Mouse (Mus musculus): ENCODE measurements around the gene Tcp11l2. TPM values are rescaled to one million over a fixed set of nuclear protein-coding genes. Genes with fewer than 3 reads are reported as not detected.

Tcp11l2 gene
- polyA plus RNA-seq, 1 experiment: 32.3 TPM

GRCm38 (mm10) chr10:84532911-84533882, 43.2 kb upstream of the Tcp11l2 start:
- WGBS: 5% methylated on average over 72 of the region's 72 CpGs
- peak; percentile 54 for DNase-seq
- H3K4me3 ChIP-seq (ENCODE audit: insufficient read depth, low read depth, low read length): peak overlapping the region; percentile 63
- H3K36me3 ChIP-seq (ENCODE audit: control insufficient read depth, insufficient read depth, low read length): no peaks in the 10 kb centered on the region
- H3K4me1 ChIP-seq (ENCODE audit: control insufficient read depth, insufficient read depth, low read length): no peaks in the 10 kb centered on the region; the same call in 1 of the 2 replicates
- no peaks in the 10 kb centered on the region for H3K27me3 ChIP-seq (replicated peaks; ENCODE audit: control insufficient read depth, insufficient read depth, low read length)
- TF ChIP-seq POLR2A (IDR thresholded peaks at IDR 0.05; ENCODE audit: low read depth, low read length) (no peak), CTCF (conservative IDR thresholded peaks at IDR 0.05; ENCODE audit: insufficient read depth, insufficient read length, low read depth, low read length) (no peak)
- H3K27ac ChIP-seq (ENCODE audit: insufficient read depth, low read depth, low read length): no peak overlapping the region

GRCm38 (mm10) chr10:84533912-84534671, 42.3 kb upstream of the Tcp11l2 start, which contains the start of gene Ckap4:
Gene Ckap4, minus strand, starts transcription at chr10:84534062.
- Histone ChIP-seq H3K4me1 (ENCODE audit: control insufficient read depth, insufficient read depth, low read length) (no peaks in the 10 kb centered on the region; the same call in 1 of the 2 replicates), H3K36me3 (ENCODE audit: control insufficient read depth, insufficient read depth, low read length) (no peaks in the 10 kb centered on the region), H3K27ac (ENCODE audit: insufficient read depth, low read depth, low read length) (peak within 1 kb of the TSS; percentile 58), H3K4me3 (ENCODE audit: insufficient read depth, low read depth, low read length) (peak within 1 kb of the TSS; percentile 63), H3K27me3 (replicated peaks; ENCODE audit: control insufficient read depth, insufficient read depth, low read length) (no peaks in the 10 kb centered on the region)
- 5% methylated on average over 49 of the region's 64 CpGs for WGBS
- peak; percentile 74 for DNase-seq
- TF ChIP-seq CTCF (conservative IDR thresholded peaks at IDR 0.05; ENCODE audit: insufficient read depth, insufficient read length, low read depth, low read length) (no peak), POLR2A (IDR thresholded peaks at IDR 0.05; ENCODE audit: low read depth, low read length) (no peak)

- no peaks in the 10 kb centered on the region; the same call in 1 of the 2 replicates for H3K4me1 ChIP-seq (ENCODE audit: control insufficient read depth, insufficient read depth, low read length)
- H3K4me3 ChIP-seq (ENCODE audit: insufficient read depth, low read depth, low read length): no peak overlapping the region
- H3K36me3 ChIP-seq (ENCODE audit: control insufficient read depth, insufficient read depth, low read length): no peaks in the 10 kb centered on the region
- 64% methylated on average over 5 of the region's 5 CpGs for WGBS
- no peak overlapping the region for H3K27ac ChIP-seq (ENCODE audit: insufficient read depth, low read depth, low read length)
- TF ChIP-seq POLR2A (IDR thresholded peaks at IDR 0.05; ENCODE audit: low read depth, low read length) (no peak), CTCF (conservative IDR thresholded peaks at IDR 0.05; ENCODE audit: insufficient read depth, insufficient read length, low read depth, low read length) (no peak)
- no peak for DNase-seq
- no peaks in the 10 kb centered on the region for H3K27me3 ChIP-seq (replicated peaks; ENCODE audit: control insufficient read depth, insufficient read depth, low read length)
These were observed 41.0 kb upstream of the Tcp11l2 start for GRCm38 (mm10) chr10:84535458-84535857.

- no peaks in the 10 kb centered on the region for H3K36me3 ChIP-seq (ENCODE audit: control insufficient read depth, insufficient read depth, low read length)
- 19% methylated on average over 4 of the region's 4 CpGs for WGBS
- H3K27ac ChIP-seq (ENCODE audit: insufficient read depth, low read depth, low read length): no peak overlapping the region
- DNase-seq: peak; percentile 60
- no peak overlapping the region for H3K4me3 ChIP-seq (ENCODE audit: insufficient read depth, low read depth, low read length)
- no peaks in the 10 kb centered on the region; the same call in 1 of the 2 replicates for H3K4me1 ChIP-seq (ENCODE audit: control insufficient read depth, insufficient read depth, low read length)
- TF ChIP-seq CTCF (conservative IDR thresholded peaks at IDR 0.05; ENCODE audit: insufficient read depth, insufficient read length, low read depth, low read length) (no peak), POLR2A (IDR thresholded peaks at IDR 0.05; ENCODE audit: low read depth, low read length) (no peak)
- H3K27me3 ChIP-seq (replicated peaks; ENCODE audit: control insufficient read depth, insufficient read depth, low read length): no peaks in the 10 kb centered on the region
These were observed 40.6 kb upstream of the Tcp11l2 start for GRCm38 (mm10) chr10:84535859-84536258.

- Histone ChIP-seq H3K4me3 (ENCODE audit: insufficient read depth, low read depth, low read length) (no peak overlapping the region), H3K4me1 (ENCODE audit: control insufficient read depth, insufficient read depth, low read length) (no peaks in the 10 kb centered on the region; the same call in 1 of the 2 replicates), H3K36me3 (ENCODE audit: control insufficient read depth, insufficient read depth, low read length) (no peaks in the 10 kb centered on the region), H3K27ac (ENCODE audit: insufficient read depth, low read depth, low read length) (no peak overlapping the region), H3K27me3 (replicated peaks; ENCODE audit: control insufficient read depth, insufficient read depth, low read length) (no peaks in the 10 kb centered on the region)
- 95% methylated on average over 6 of the region's 6 CpGs for WGBS
- TF ChIP-seq CTCF (conservative IDR thresholded peaks at IDR 0.05; ENCODE audit: insufficient read depth, insufficient read length, low read depth, low read length) (no peak), POLR2A (IDR thresholded peaks at IDR 0.05; ENCODE audit: low read depth, low read length) (no peak)
- DNase-seq: no peak
These were observed 36.8 kb upstream of the Tcp11l2 start for GRCm38 (mm10) chr10:84539651-84540050.

GRCm38 (mm10) chr10:84542802-84543658, 33.4 kb upstream of the Tcp11l2 start:
- DNase-seq: no peak
- H3K4me1 ChIP-seq (ENCODE audit: control insufficient read depth, insufficient read depth, low read length): no peaks in the 10 kb centered on the region
- H3K36me3 ChIP-seq (ENCODE audit: control insufficient read depth, insufficient read depth, low read length): no peaks in the 10 kb centered on the region
- H3K27me3 ChIP-seq (replicated peaks; ENCODE audit: control insufficient read depth, insufficient read depth, low read length): no peaks in the 10 kb centered on the region
- no peak overlapping the region for H3K27ac ChIP-seq (ENCODE audit: insufficient read depth, low read depth, low read length)
- H3K4me3 ChIP-seq (ENCODE audit: insufficient read depth, low read depth, low read length): no peak overlapping the region
- TF ChIP-seq POLR2A (IDR thresholded peaks at IDR 0.05; ENCODE audit: low read depth, low read length) (no peak), CTCF (conservative IDR thresholded peaks at IDR 0.05; ENCODE audit: insufficient read depth, insufficient read length, low read depth, low read length) (no peak)
- WGBS: 74% methylated on average over 11 of the region's 11 CpGs

Measured in kidney, adult 2 months (tissue).